Comparison of ENCODE assay signal across 8 mouse cellular contexts in the genomic region with DNA sequence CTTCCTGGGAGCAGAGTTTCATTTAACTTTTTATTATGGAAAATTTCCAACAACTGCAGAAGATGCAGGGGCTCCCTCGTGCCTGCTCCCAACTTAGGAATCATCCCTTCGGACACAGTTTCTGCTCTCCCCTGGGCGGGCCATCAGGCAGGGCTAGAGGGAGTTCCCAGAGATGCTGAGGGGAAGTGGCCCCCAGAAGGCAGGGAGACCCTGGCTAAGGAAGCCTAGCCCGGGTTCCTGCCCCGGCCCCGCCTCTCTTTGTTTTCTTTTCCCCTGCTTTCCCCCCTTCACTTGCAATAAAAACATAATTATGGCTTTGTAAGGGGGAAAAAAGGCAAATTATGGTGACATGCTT.
DNase-seq lines count a peak whose midpoint lies in the region; ATAC-seq and TF ChIP-seq lines count a peak whose summit lies in the region.

No protein-coding gene starts in this region.

- WGBS in kidney, embryonic 15.5 days, result 10% methylated on average over 6 of the region's 6 CpGs
- 5% methylated on average over 5 of the region's 6 CpGs for WGBS in embryonic facial prominence, embryonic 14.5 days
- 13% methylated on average over 6 of the region's 6 CpGs for WGBS in hindbrain, postnatal 0 days

- ATAC-seq in kidney, embryonic 15.5 days (replicated peaks; ENCODE audit: low FRiP score), result no peak; the same call in 1 of the 2 replicates
- peak; percentile 69 for ATAC-seq in embryonic facial prominence, embryonic 14.5 days (ENCODE audit: low read depth)
- ATAC-seq in hindbrain, postnatal 0 days, result no peak

- H3K36me3 ChIP-seq in kidney, embryonic 15.5 days, result no peaks in the 10 kb centered on the region
- H3K36me3 ChIP-seq in embryonic facial prominence, embryonic 14.5 days (ENCODE audit: control insufficient read depth, insufficient read depth, low read length), result no peaks in the 10 kb centered on the region
- no peaks in the 10 kb centered on the region for H3K36me3 ChIP-seq in hindbrain, postnatal 0 days (ENCODE audit: insufficient read depth, low read length)

- 0 out of 2 replicates have a peak, but pooled peaks cover 3% of the 10 kb centered on the region for H3K27me3 ChIP-seq in kidney, embryonic 15.5 days
- no peaks in the 10 kb centered on the region for H3K27me3 ChIP-seq in embryonic facial prominence, embryonic 14.5 days (replicated peaks; ENCODE audit: control insufficient read depth, insufficient read depth, low read length)
- no peaks in the 10 kb centered on the region for H3K27me3 ChIP-seq in hindbrain, postnatal 0 days (ENCODE audit: insufficient read depth, low read length)

- H3K4me1 ChIP-seq in kidney, embryonic 15.5 days, result peaks cover 35% of the 10 kb centered on the region
- peaks cover 19% of the 10 kb centered on the region for H3K4me1 ChIP-seq in embryonic facial prominence, embryonic 14.5 days (ENCODE audit: control insufficient read depth, insufficient read depth, low read length)
- peaks cover 19% of the 10 kb centered on the region for H3K4me1 ChIP-seq in hindbrain, postnatal 0 days (ENCODE audit: insufficient read depth, low read length)

- no peaks in the 10 kb centered on the region for H3K9me3 ChIP-seq in kidney, embryonic 15.5 days (replicated peaks)
- no peaks in the 10 kb centered on the region for H3K9me3 ChIP-seq in embryonic facial prominence, embryonic 14.5 days (ENCODE audit: control insufficient read depth, low read length)
- H3K9me3 ChIP-seq in hindbrain, postnatal 0 days (ENCODE audit: low read length), result no peaks in the 10 kb centered on the region

- DNase-seq in kidney, adult 8-10 months, result no peak
- DNase-seq in embryonic facial prominence, embryonic 14.5 days (ENCODE audit: low spot score), result no peak
- DNase-seq in hindbrain, postnatal 0 days (ENCODE audit: low spot score), result no peak
- peak; percentile 34 for DNase-seq in neural tube, embryonic 10.5 days (ENCODE audit: extremely low spot score, low spot score)
- DNase-seq in c-Kit-positive CD71-positive TER-119-positive erythroid progenitor cells, embryonic 14.5 days (ENCODE audit: low spot score), result no peak
- DNase-seq in layer of hippocampus, postnatal 10 days (ENCODE audit: low spot score in 2 of 2), result no peak
- no peak for DNase-seq in cerebellum, adult 11-12 months

- H3K27ac ChIP-seq in kidney, embryonic 15.5 days, result peak overlapping the region; percentile 71
- H3K27ac ChIP-seq in embryonic facial prominence, embryonic 14.5 days (replicated peaks; ENCODE audit: low read depth, low read length), result 0 out of 2 replicates have a peak overlapping the region, but pooled peaks have one; percentile 40
- H3K27ac ChIP-seq in hindbrain, postnatal 0 days, result 0 out of 2 replicates have a peak overlapping the region, but pooled peaks have one; percentile 20

- no peak overlapping the region for H3K4me3 ChIP-seq in kidney, embryonic 15.5 days (replicated peaks)
- no peak overlapping the region for H3K4me3 ChIP-seq in embryonic facial prominence, embryonic 14.5 days (ENCODE audit: low read depth, low read length)
- no peak overlapping the region for H3K4me3 ChIP-seq in hindbrain, postnatal 0 days (ENCODE audit: low read length)

- peak overlapping the region; percentile 33 for H3K4me2 ChIP-seq in kidney, embryonic 15.5 days
- peak overlapping the region; percentile 35 for H3K4me2 ChIP-seq in embryonic facial prominence, embryonic 14.5 days (ENCODE audit: low read depth, low read length)
- no peak overlapping the region for H3K4me2 ChIP-seq in hindbrain, postnatal 0 days (ENCODE audit: low read depth, low read length)

- TF ChIP-seq CTCF in hindbrain, postnatal 0 days (IDR thresholded peaks at IDR 0.05; ENCODE audit: low read depth), result no peak

- no peak overlapping the region for H3K9ac ChIP-seq in kidney, embryonic 15.5 days
- no peak overlapping the region for H3K9ac ChIP-seq in embryonic facial prominence, embryonic 14.5 days (ENCODE audit: low read depth, low read length)
- H3K9ac ChIP-seq in hindbrain, postnatal 0 days (replicated peaks; ENCODE audit: low read length), result no peak overlapping the region

Comparison
In these comparisons a context has a peak if more than half of its experiments do, and no peak if none do; other contexts are left out.
1. H3K27ac ChIP-seq: peak in every context shown above with its lines; median percentile 71 in kidney, embryonic 15.5 days; 40 in embryonic facial prominence, embryonic 14.5 days; 20 in hindbrain, postnatal 0 days.